Mouse (Mus musculus): ENCODE results near the gene T.

GRCm38 (mm10) chr17:8490971-8491370, 56.7 kb downstream of the T start:
- no peak for TF ChIP-seq CTCF (IDR thresholded peaks at IDR 0.05; ENCODE audit: insufficient read depth, low read depth, low read length)
- no peak for TF ChIP-seq POLR2A (IDR thresholded peaks at IDR 0.05; ENCODE audit: insufficient read depth, low read depth, low read length)
